Mouse (Mus musculus): ENCODE results near the gene Cic. TPM values are rescaled to one million over a fixed set of nuclear protein-coding genes. Genes with fewer than 3 reads are reported as not detected.

Cic gene
- polyA plus RNA-seq, 1 experiment, result 124 TPM

GRCm38 (mm10) chr7:25301063-25301462 lies 33.6 kb downstream of the Cic start, which contains the start of gene Prr19:
Gene Prr19 (plus strand): TSS chr7:25301411.
- Histone ChIP-seq H3K4me3 (replicated peaks; ENCODE audit: insufficient read depth, low read depth, low read length) (no peak within 1 kb of the TSS), H3K4me1 (ENCODE audit: control insufficient read depth, insufficient read depth, low read length) (peaks cover 3% of the 10 kb centered on the region; the same call in 1 of the 2 replicates), H3K27ac (ENCODE audit: insufficient read depth, low read length) (no peak within 1 kb of the TSS), H3K27me3 (ENCODE audit: control insufficient read depth, insufficient read depth, low read length) (no peaks in the 10 kb centered on the region)
- whole genome bisulfite sequencing, result 65% methylated on average over 19 of the region's 19 CpGs
- TF ChIP-seq CTCF (IDR thresholded peaks at IDR 0.05; ENCODE audit: borderline replicate concordance, insufficient read depth, low read depth, low read length) (no peak), POLR2A (IDR thresholded peaks at IDR 0.05; ENCODE audit: borderline replicate concordance, insufficient read depth, low read length) (no peak)
- DNase-seq, result no peak

DNA sequence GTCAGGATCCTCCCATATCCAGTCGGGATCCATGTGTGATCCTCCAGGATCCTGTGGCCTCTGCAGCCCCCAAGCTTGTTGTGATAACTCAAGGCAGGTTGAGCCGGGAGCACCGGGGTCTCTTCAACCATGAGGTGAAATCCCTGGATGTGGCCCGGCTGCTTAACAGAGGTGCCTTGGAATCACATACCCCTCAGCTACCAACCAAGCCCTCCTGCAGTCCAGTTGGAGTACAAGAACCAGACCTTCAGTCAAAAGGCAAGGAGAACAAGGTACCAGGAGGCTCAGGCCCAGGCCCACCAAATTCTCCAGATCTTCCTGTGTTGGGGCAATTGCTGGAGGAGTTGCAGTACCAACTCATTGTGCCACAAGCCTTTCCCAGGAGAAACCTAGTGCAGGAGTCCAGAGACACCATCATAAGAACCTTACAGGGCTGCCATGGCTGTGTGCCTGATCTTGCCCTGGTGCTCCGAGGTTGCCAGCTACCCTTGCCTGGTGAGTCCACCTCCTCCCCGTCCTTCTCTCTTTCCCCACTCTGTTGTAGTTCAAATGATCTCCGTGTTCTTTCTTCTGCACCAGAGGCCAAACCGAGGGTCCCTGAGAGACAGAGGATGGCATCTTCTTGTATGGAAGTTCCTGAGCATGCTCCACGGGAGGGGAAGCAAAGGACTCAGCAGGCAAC lies 35.6 kb downstream of the Cic start:
- peaks cover 12% of the 10 kb centered on the region for H3K4me1 ChIP-seq (ENCODE audit: control insufficient read depth, insufficient read depth, low read length)
- no peak overlapping the region for H3K4me3 ChIP-seq (replicated peaks; ENCODE audit: insufficient read depth, low read depth, low read length)
- no peak for TF ChIP-seq POLR2A (IDR thresholded peaks at IDR 0.05; ENCODE audit: borderline replicate concordance, insufficient read depth, low read length)
- TF ChIP-seq CTCF (IDR thresholded peaks at IDR 0.05; ENCODE audit: borderline replicate concordance, insufficient read depth, low read depth, low read length), result no peak
- H3K27me3 ChIP-seq (ENCODE audit: control insufficient read depth, insufficient read depth, low read length), result no peaks in the 10 kb centered on the region
- DNase-seq, result no peak
- WGBS, result 69% methylated on average over 9 of the region's 9 CpGs
- H3K27ac ChIP-seq (ENCODE audit: insufficient read depth, low read length), result no peak overlapping the region

DNA sequence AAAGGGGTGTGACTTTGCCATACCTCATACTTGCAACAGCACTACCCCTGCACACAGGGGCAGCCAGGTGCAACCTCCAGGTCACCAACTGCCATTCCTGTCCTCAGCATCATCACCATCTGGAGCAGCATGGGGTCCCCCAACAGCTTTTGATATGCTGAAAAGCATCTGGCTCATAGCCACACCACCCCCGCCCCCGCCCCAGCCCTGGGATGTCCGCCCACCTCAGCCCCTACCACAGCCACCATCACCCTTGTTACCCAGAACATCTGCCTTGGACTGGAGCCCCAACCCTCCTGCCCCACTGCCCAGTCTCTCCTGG lies 36.1 kb downstream of the Cic start:
- Histone ChIP-seq H3K4me3 (replicated peaks; ENCODE audit: insufficient read depth, low read depth, low read length) (no peak overlapping the region), H3K27ac (ENCODE audit: insufficient read depth, low read length) (no peak overlapping the region), H3K4me1 (ENCODE audit: control insufficient read depth, insufficient read depth, low read length) (peaks cover 14% of the 10 kb centered on the region), H3K27me3 (ENCODE audit: control insufficient read depth, insufficient read depth, low read length) (no peaks in the 10 kb centered on the region)
- TF ChIP-seq POLR2A (IDR thresholded peaks at IDR 0.05; ENCODE audit: borderline replicate concordance, insufficient read depth, low read length) (no peak), CTCF (IDR thresholded peaks at IDR 0.05; ENCODE audit: borderline replicate concordance, insufficient read depth, low read depth, low read length) (no peak)
- no peak for DNase-seq
- WGBS, result 69% methylated on average over 3 of the region's 3 CpGs

DNA sequence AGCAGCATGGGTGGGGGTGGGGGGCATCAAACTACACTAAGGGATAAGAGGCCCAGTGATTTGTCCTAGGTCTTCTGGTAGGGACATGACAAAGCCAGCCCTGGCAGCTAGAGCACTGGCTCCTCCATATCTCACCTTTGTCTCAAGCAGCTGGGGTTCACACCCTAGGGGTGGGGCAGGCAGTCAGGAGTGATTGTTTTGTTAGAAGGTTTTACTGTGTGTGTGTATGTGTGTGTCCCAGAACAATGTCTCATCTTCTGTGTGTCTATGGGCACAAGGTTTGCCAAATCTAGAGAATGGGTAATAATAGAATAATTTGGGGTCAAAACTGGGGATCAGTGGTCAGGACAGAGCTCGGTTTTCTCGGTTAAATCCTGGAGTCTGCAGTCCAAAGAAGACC lies 38.0 kb downstream of the Cic start:
- 1% methylated on average over 2 of the region's 2 CpGs for whole genome bisulfite sequencing
- no peak for TF ChIP-seq CTCF (IDR thresholded peaks at IDR 0.05; ENCODE audit: borderline replicate concordance, insufficient read depth, low read depth, low read length)
- TF ChIP-seq POLR2A (IDR thresholded peaks at IDR 0.05; ENCODE audit: borderline replicate concordance, insufficient read depth, low read length), result no peak
- DNase-seq, result no peak
- Histone ChIP-seq H3K27ac (ENCODE audit: insufficient read depth, low read length) (peak overlapping the region; percentile 82; the same call in 1 of the 2 replicates), H3K27me3 (ENCODE audit: control insufficient read depth, insufficient read depth, low read length) (no peaks in the 10 kb centered on the region), H3K4me3 (replicated peaks; ENCODE audit: insufficient read depth, low read depth, low read length) (peak overlapping the region; percentile 89), H3K4me1 (ENCODE audit: control insufficient read depth, insufficient read depth, low read length) (peaks cover 18% of the 10 kb centered on the region)

GRCm38 (mm10) chr7:25305956-25306613 lies 38.6 kb downstream of the Cic start, which contains the start of gene Tmem145:
Gene Tmem145 (plus strand): TSS chr7:25306106.
- Histone ChIP-seq H3K27me3 (ENCODE audit: control insufficient read depth, insufficient read depth, low read length) (no peaks in the 10 kb centered on the region), H3K4me1 (ENCODE audit: control insufficient read depth, insufficient read depth, low read length) (peaks cover 18% of the 10 kb centered on the region), H3K4me3 (replicated peaks; ENCODE audit: insufficient read depth, low read depth, low read length) (peak within 1 kb of the TSS; percentile 89), H3K27ac (ENCODE audit: insufficient read depth, low read length) (peak within 1 kb of the TSS; percentile 82)
- TF ChIP-seq CTCF (IDR thresholded peaks at IDR 0.05; ENCODE audit: borderline replicate concordance, insufficient read depth, low read depth, low read length) (no peak), POLR2A (IDR thresholded peaks at IDR 0.05; ENCODE audit: borderline replicate concordance, insufficient read depth, low read length) (peak; percentile 63)
- peak; percentile 79 to 80 for DNase-seq
- under 1% methylated on average over 46 of the region's 47 CpGs for WGBS

- Histone ChIP-seq H3K27me3 (ENCODE audit: control insufficient read depth, insufficient read depth, low read length) (no peaks in the 10 kb centered on the region), H3K27ac (ENCODE audit: insufficient read depth, low read length) (peak overlapping the region; percentile 82; the same call in 1 of the 2 replicates), H3K4me1 (ENCODE audit: control insufficient read depth, insufficient read depth, low read length) (peaks cover 18% of the 10 kb centered on the region), H3K4me3 (replicated peaks; ENCODE audit: insufficient read depth, low read depth, low read length) (peak overlapping the region; percentile 89)
- TF ChIP-seq CTCF (IDR thresholded peaks at IDR 0.05; ENCODE audit: borderline replicate concordance, insufficient read depth, low read depth, low read length) (no peak), POLR2A (IDR thresholded peaks at IDR 0.05; ENCODE audit: borderline replicate concordance, insufficient read depth, low read length) (no peak)
- WGBS, result 1% methylated on average over 2 of the region's 2 CpGs
- DNase-seq, result no peak
Observed at GRCm38 (mm10) chr7:25306614-25306996, 39.1 kb downstream of the Cic start.

DNA sequence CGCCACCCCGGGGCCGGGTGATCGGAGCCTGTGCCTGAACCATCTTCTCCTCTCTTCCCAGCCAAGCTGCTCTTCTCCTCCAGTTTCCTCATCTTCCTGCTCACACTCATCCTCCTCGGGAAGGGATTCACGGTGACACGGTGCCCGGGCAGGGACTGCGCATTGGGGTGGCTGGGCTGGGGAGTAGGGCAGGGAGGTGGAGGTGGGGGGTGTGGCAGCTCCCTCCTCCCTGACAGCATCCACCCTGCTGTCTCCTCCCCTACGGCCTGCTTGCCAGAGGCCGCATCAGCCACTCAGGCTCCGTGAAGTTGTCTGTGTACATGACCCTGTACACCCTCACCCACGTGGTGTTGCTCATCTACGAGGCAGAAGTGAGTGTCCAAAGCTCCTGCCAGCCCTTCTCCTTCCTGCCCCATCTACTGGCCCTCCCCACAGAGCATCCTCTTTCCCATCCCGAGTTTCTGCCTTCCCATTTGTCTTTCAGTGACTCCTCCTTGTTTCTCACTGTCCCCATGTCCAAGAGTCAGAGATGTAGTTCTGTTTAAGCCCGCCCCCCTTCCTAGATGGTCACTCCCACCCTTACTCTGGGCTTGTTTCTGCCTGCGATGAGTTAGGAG lies 41.3 kb downstream of the Cic start:
- DNase-seq, result no peak
- 43% methylated on average over 17 of the region's 17 CpGs for WGBS
- H3K4me3 ChIP-seq (replicated peaks; ENCODE audit: insufficient read depth, low read depth, low read length), result no peak overlapping the region
- peaks cover 20% of the 10 kb centered on the region for H3K4me1 ChIP-seq (ENCODE audit: control insufficient read depth, insufficient read depth, low read length)
- H3K27me3 ChIP-seq (ENCODE audit: control insufficient read depth, insufficient read depth, low read length), result no peaks in the 10 kb centered on the region
- no peak overlapping the region for H3K27ac ChIP-seq (ENCODE audit: insufficient read depth, low read length)
- no peak for TF ChIP-seq POLR2A (IDR thresholded peaks at IDR 0.05; ENCODE audit: borderline replicate concordance, insufficient read depth, low read length)
- no peak for TF ChIP-seq CTCF (IDR thresholded peaks at IDR 0.05; ENCODE audit: borderline replicate concordance, insufficient read depth, low read depth, low read length)

Measured in cerebellum, adult 2 months (tissue).